Mouse (Mus musculus) intestine, embryonic 16.5 days (tissue): ENCODE results near the gene Apobec2. TPM values are rescaled to one million over a fixed set of nuclear protein-coding genes. Genes with fewer than 3 reads are reported as not detected.

ENCODE experiments used
- ATAC-seq: fragments of 200-750 bp; cut with Nextera tagmentation; 2 replicates; pipeline ENCODE4 v1.8.0; 2017; ENCODE audit warnings: moderate TSS enrichment, moderate library complexity
- H3K27ac ChIP-seq: fragments of 300-500 bp; sonication (generic); 2 replicates; pipeline ENCODE4 v1.5.1; 2014; ENCODE audit warnings: mild to moderate bottlenecking, low read length
- H3K27me3 ChIP-seq: fragments of 300-500 bp; sonication (generic); replicated peaks from 2 replicates; pipeline ENCODE4 v1.6.1; 2014; ENCODE audit warnings: low read length, control low read depth, mixed read lengths; ENCODE audit not compliant: control insufficient read depth, insufficient read depth
- H3K36me3 ChIP-seq: fragments of 300-500 bp; sonication (generic); 2 replicates; pipeline ENCODE4 v1.6.1; 2014; ENCODE audit warnings: low read length, control low read depth; ENCODE audit not compliant: control insufficient read depth, insufficient read depth
- H3K4me1 ChIP-seq: fragments of 300-500 bp; sonication (generic); 2 replicates; pipeline ENCODE4 v1.6.1; 2014; ENCODE audit warnings: low read length, control low read depth, mixed read lengths; ENCODE audit not compliant: control insufficient read depth, insufficient read depth
- H3K4me2 ChIP-seq: fragments of 300-500 bp; sonication (generic); 2 replicates; pipeline ENCODE4 v1.6.1; 2014; ENCODE audit warnings: low read depth, low read length, control low read depth
- H3K4me3 ChIP-seq: fragments of 300-500 bp; sonication (generic); 2 replicates; pipeline ENCODE4 v1.5.1; 2014; ENCODE audit warnings: mild to moderate bottlenecking, low read length
- H3K9ac ChIP-seq: fragments of 300-500 bp; sonication (generic); 2 replicates; pipeline ENCODE4 v1.6.1; 2014; ENCODE audit warnings: low read depth, low read length
- H3K9me3 ChIP-seq: fragments of 300-500 bp; sonication (generic); 2 replicates; pipeline ENCODE4 v1.6.1; 2016; ENCODE audit warnings: low read length, control low read depth; ENCODE audit not compliant: control insufficient read depth
- WGBS: fragments of 180-500 bp; shearing (Covaris S2); extraction: QIAGEN DNeasy Blood & Tissue Kit; methylation state at CpG from one replicate; pipeline ENCODE4 v1.1.7; 2014; 5-methylcytosine and 5-hydroxymethylcytosine counted together
- polyA plus RNA-seq: library from polyadenylated mRNA; unstranded; fragments of >200 nt; fragmentation: Nextera tagmentation; extraction: Ambion mirVana; gene quantifications from 2 replicates; pipeline ENCODE4 v1.2.1, GENCODE M21; 2015

Gene Apobec2
- polyA plus RNA-seq, 1 experiment from 2014 or later = 5.4 TPM

- Histone ChIP-seq H3K27me3 (no peaks in the 10 kb centered on the region), H3K27ac (no peak overlapping the region), H3K36me3 (peaks cover 13% of the 10 kb centered on the region), H3K4me3 (no peak overlapping the region), H3K4me1 (peaks cover 12% of the 10 kb centered on the region; the same call in 1 of the 2 replicates), H3K9me3 (no peaks in the 10 kb centered on the region), H3K4me2 (no peak overlapping the region), H3K9ac (no peak overlapping the region)
- ATAC-seq = peak; percentile 52
- WGBS = 80% methylated on average over 14 of the region's 14 CpGs
These were observed 16.1 kb downstream of the Apobec2 start for GRCm38 (mm10) chr17:48416425-48417195.

- H3K9me3 ChIP-seq = no peaks in the 10 kb centered on the region
- H3K4me3 ChIP-seq = no peak overlapping the region
- ATAC-seq = no peak
- H3K9ac ChIP-seq = no peak overlapping the region
- 76% methylated on average over 7 of the region's 7 CpGs for WGBS
- H3K27me3 ChIP-seq = no peaks in the 10 kb centered on the region
- H3K27ac ChIP-seq = no peak overlapping the region
- peaks cover 15% of the 10 kb centered on the region; the same call in 1 of the 2 replicates for H3K4me1 ChIP-seq
- no peak overlapping the region for H3K4me2 ChIP-seq
- peaks cover 13% of the 10 kb centered on the region for H3K36me3 ChIP-seq
These were observed 16.7 kb downstream of the Apobec2 start for GRCm38 (mm10) chr17:48416011-48416410.

DNA sequence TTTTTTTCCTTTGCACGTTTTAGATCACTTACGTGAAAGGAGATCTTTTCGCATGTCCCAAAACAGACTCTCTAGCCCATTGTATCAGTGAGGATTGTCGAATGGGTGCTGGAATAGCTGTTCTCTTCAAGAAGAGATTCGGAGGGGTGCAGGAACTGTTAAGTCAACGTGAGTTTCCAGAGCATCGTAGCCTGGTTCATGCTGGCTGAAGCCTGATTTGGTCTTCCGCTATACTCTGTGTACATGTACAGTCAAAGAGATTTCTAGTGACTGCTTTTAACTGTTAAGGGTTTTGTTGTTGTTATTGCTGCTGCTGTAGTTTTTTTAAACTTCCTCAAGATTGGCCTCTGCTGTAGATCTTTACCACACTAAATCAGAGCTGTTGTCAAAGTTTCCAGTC is 21.5 kb downstream of the Apobec2 start:
- Histone ChIP-seq H3K9me3 (no peaks in the 10 kb centered on the region), H3K4me3 (peak overlapping the region; percentile 73), H3K4me1 (peaks cover 17% of the 10 kb centered on the region), H3K4me2 (peak overlapping the region; percentile 56), H3K9ac (peak overlapping the region; percentile 89), H3K27me3 (no peaks in the 10 kb centered on the region), H3K36me3 (peaks cover 13% of the 10 kb centered on the region), H3K27ac (peak overlapping the region; percentile 99)
- ATAC-seq = no peak
- 35% methylated on average over 8 of the region's 8 CpGs for WGBS

- Histone ChIP-seq H3K27ac (peak overlapping the region; percentile 99), H3K4me2 (peak overlapping the region; percentile 56), H3K36me3 (peaks cover 9% of the 10 kb centered on the region; the same call in 1 of the 2 replicates), H3K27me3 (no peaks in the 10 kb centered on the region), H3K4me3 (peak overlapping the region; percentile 73), H3K9me3 (no peaks in the 10 kb centered on the region), H3K9ac (peak overlapping the region; percentile 89), H3K4me1 (peaks cover 17% of the 10 kb centered on the region)
- peak; percentile 37 for ATAC-seq
- WGBS = under 1% methylated on average over 13 of the region's 13 CpGs
These were observed 22.4 kb downstream of the Apobec2 start for GRCm38 (mm10) chr17:48410299-48410785.

GRCm38 (mm10) chr17:48409380-48410298 is 23.1 kb downstream of the Apobec2 start, which contains the start of the genes Nfya and Oard1:
Gene Nfya, minus strand, starts transcription at chr17:48409906.
Gene Oard1, plus strand, starts transcription at chr17:48410014.
- peak within 1 kb of the TSS; percentile 100 for H3K27ac ChIP-seq
- peak within 1 kb of the TSS; percentile 99 for H3K9ac ChIP-seq
- under 1% methylated on average over 84 of the region's 84 CpGs for WGBS
- H3K27me3 ChIP-seq = no peaks in the 10 kb centered on the region
- peak; percentile 97 for ATAC-seq
- peak within 1 kb of the TSS; percentile 89 for H3K4me3 ChIP-seq
- peaks cover 5% of the 10 kb centered on the region; the same call in 1 of the 2 replicates for H3K36me3 ChIP-seq
- H3K4me2 ChIP-seq = peak within 1 kb of the TSS; percentile 71
- peaks cover 17% of the 10 kb centered on the region for H3K4me1 ChIP-seq
- H3K9me3 ChIP-seq = no peaks in the 10 kb centered on the region

DNA sequence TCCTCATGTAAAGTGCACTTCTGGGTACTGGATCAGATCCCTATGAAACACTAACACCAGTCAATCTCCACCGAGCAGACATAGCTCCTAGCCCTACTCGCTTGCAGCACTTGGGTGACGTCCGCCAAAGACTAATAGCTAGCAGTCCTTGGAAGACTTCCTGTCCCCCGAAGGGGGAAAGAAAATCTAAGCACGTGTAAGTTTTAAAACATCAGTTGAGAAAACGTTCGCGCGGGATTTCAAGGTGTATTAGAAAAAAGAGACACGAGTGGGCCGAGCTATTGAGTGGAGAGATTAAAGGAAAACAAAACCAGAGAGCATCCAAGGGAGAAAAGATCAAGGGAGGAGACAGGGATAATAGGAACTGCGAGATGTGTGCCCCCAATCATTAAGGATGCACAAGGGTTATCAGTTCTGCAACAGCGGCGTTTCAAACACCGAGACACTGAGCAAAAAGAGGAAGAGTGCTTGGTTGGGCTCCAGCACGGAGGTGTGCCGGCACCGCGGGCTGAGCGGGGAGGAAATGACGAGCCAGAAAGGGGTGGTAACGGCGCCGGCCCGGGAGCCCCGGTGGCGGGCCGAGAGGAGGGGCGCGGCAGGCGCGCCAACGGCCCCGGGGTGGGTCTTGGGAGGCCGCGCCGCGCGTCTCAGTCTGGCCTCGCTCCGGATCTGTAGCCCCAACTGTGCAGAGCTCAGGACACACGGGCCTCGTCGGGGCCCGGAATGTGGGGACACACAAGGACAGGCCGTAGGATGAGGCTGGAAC is 24.0 kb downstream of the Apobec2 start:
- peak overlapping the region; percentile 89 for H3K4me3 ChIP-seq
- H3K4me1 ChIP-seq = peaks cover 17% of the 10 kb centered on the region
- peak overlapping the region; percentile 100 for H3K27ac ChIP-seq
- peak overlapping the region; percentile 71 for H3K4me2 ChIP-seq
- ATAC-seq = peak; percentile 44
- H3K9ac ChIP-seq = peak overlapping the region; percentile 99
- H3K27me3 ChIP-seq = no peaks in the 10 kb centered on the region
- H3K36me3 ChIP-seq = no peaks in the 10 kb centered on the region
- under 1% methylated on average over 47 of the region's 47 CpGs for WGBS
- no peaks in the 10 kb centered on the region for H3K9me3 ChIP-seq

GRCm38 (mm10) chr17:48407910-48408525 is 24.7 kb downstream of the Apobec2 start:
- Histone ChIP-seq H3K27me3 (no peaks in the 10 kb centered on the region), H3K9ac (peak overlapping the region; percentile 99), H3K27ac (peak overlapping the region; percentile 100), H3K4me1 (peaks cover 17% of the 10 kb centered on the region), H3K9me3 (no peaks in the 10 kb centered on the region), H3K4me3 (peak overlapping the region; percentile 89), H3K36me3 (no peaks in the 10 kb centered on the region), H3K4me2 (peak overlapping the region; percentile 71)
- ATAC-seq = no peak
- 4% methylated on average over 8 of the region's 8 CpGs for WGBS

DNA sequence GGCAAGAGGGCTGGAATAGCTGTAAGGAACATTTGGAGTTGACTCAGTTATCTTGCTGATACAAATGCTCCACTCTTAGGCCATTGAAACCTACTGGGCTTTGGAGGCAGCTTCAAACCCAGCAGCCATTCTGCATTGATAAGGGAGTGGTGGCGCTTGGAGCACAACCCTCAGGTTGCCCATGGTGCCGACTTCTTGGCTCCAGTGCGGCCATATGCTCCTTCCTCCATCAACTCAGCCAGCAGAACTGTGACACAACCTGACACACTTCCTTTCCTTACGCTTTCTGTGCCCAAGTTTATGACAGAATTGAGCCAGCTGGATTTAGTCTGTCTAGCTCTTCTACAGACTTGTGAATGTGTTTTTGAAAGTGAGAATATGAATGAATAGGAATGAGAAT is 25.6 kb downstream of the Apobec2 start:
- no peak for ATAC-seq
- H3K4me2 ChIP-seq = no peak overlapping the region

More for the DNA sequence above, 25.6 kb downstream of the Apobec2 start:
- H3K9me3 ChIP-seq = no peaks in the 10 kb centered on the region
- no peak overlapping the region for H3K9ac ChIP-seq
- H3K4me1 ChIP-seq = peaks cover 17% of the 10 kb centered on the region
- H3K4me3 ChIP-seq = no peak overlapping the region
- H3K27me3 ChIP-seq = no peaks in the 10 kb centered on the region
- no peak overlapping the region for H3K27ac ChIP-seq
- no peaks in the 10 kb centered on the region for H3K36me3 ChIP-seq
- 74% methylated on average over 4 of the region's 4 CpGs for WGBS
